Mouse (Mus musculus) G1E (cell line): ENCODE results near the gene Vangl1. TPM values are rescaled to one million over a fixed set of nuclear protein-coding genes. Genes with fewer than 3 reads are reported as not detected.

Source experiments
- ATAC-seq: 2 replicates; pipeline ENCODE4 v1.8.0; 2016; ENCODE audit warnings: mild to moderate bottlenecking; ENCODE audit not compliant: insufficient number of reproducible peaks, poor library complexity, low FRiP score, severe bottlenecking; ENCODE audit errors: extremely low read depth
- DNase-seq: peaks from one replicate; pipeline ENCODE4 v3.0.0; 2012; ENCODE audit warnings: low spot score
- H3K27me3 ChIP-seq: 2 replicates; pipeline ENCODE4 v1.6.1; 2012; ENCODE audit warnings: mild to moderate bottlenecking, low read length, inconsistent platforms; ENCODE audit not compliant: insufficient read depth
- H3K36me3 ChIP-seq: replicated peaks from 2 replicates; pipeline ENCODE3; 2012; ENCODE audit warnings: mild to moderate bottlenecking, inconsistent platforms
- H3K4me1 ChIP-seq: 2 replicates; pipeline ENCODE4 v1.6.1; 2012; ENCODE audit warnings: low read depth, low read length, inconsistent platforms, mixed read lengths; ENCODE audit not compliant: insufficient read depth
- H3K4me3 ChIP-seq: 2 replicates; pipeline ENCODE4 v1.5.1; 2012; ENCODE audit warnings: low read depth, mild to moderate bottlenecking, inconsistent platforms, low read length, moderate library complexity, mixed read lengths
- H3K9me3 ChIP-seq: replicated peaks from 2 replicates; pipeline ENCODE4 v1.6.1; 2012; ENCODE audit warnings: inconsistent platforms
- CTCF ChIP-seq: IDR thresholded peaks from 2 replicates; pipeline ENCODE4 v1.5.1; 2012; ENCODE audit warnings: low read depth, low read length, inconsistent platforms, mixed read lengths
- GATA1 ChIP-seq: IDR thresholded peaks from 2 replicates; pipeline ENCODE4 v1.6.1; 2012; ENCODE audit warnings: borderline replicate concordance, low read length, inconsistent platforms, mixed read lengths
- GATA2 ChIP-seq: IDR thresholded peaks from 2 replicates; pipeline ENCODE4 v1.6.1; 2012; ENCODE audit warnings: low read depth, low read length, inconsistent platforms, borderline replicate concordance
- POLR2AphosphoS5 ChIP-seq: IDR thresholded peaks from 2 replicates; pipeline ENCODE4 v1.6.1; 2012; ENCODE audit warnings: low read depth, low read length, inconsistent platforms; ENCODE audit not compliant: insufficient replicate concordance
- TAL1 ChIP-seq: conservative IDR thresholded peaks from 2 replicates; pipeline ENCODE4 v1.6.1; 2012; ENCODE audit warnings: low read depth, low read length, inconsistent platforms, mixed read lengths
- polyA plus RNA-seq: library from polyadenylated mRNA; stranded (reverse); fragments of >175 nt; gene quantifications from 2 replicates; pipeline ENCODE4 v1.2.3, GENCODE M21; 2012
- total RNA-seq, 2 experiments: library from RNA; stranded (forward) in 1 of 2; stranded (reverse) in 1 of 2; fragments of 200-1000 nt in 1 of 2; fragments of >200 nt in 1 of 2; fragmentation: Nextera tagmentation in 1 of 2; gene quantifications; 2 replicates each; pipeline ENCODE4 v1.2.3; 2014 to 2017

Gene Vangl1
- total and polyA plus RNA-seq, 3 experiments = 22.7 to 56.6 (median 25.6) TPM

GRCm38 (mm10) chr3:102152471-102152870 lies 52.0 kb downstream of the Vangl1 start:
- no peaks in the 10 kb centered on the region for H3K9me3 ChIP-seq
- no peak for TF ChIP-seq TAL1
- no peak for TF ChIP-seq POLR2AphosphoS5
- TF ChIP-seq CTCF = no peak
- no peak for TF ChIP-seq GATA2
- TF ChIP-seq GATA1 = no peak
- ATAC-seq = no peak

DNA sequence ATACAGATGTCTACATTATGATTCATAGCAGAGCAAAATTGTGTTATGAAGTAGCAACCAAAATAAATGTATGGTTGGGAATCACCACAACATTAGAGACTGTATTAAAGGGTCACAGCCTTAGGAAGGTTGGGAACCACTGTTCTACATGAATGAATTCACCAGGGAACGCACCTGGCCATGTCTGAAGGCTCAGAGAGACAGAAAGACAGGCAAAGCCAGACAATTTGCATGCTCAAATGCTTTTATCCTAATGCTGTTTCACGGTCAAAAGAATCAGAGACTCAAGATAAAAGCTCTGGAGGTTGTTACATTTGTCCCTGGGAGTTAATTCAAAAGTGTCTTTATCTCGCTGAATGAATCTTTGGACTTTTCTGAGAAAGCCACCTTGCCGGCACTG lies 52.6 kb downstream of the Vangl1 start:
- Histone ChIP-seq H3K27me3 (peaks cover 17% of the 10 kb centered on the region), H3K4me1 (peaks cover 8% of the 10 kb centered on the region), H3K4me3 (no peak overlapping the region), H3K9me3 (no peaks in the 10 kb centered on the region), H3K36me3 (peaks cover 2% of the 10 kb centered on the region)
- TF ChIP-seq GATA1 (no peak), TAL1 (no peak), CTCF (no peak), POLR2AphosphoS5 (no peak), GATA2 (no peak)
- DNase-seq = no peak
- ATAC-seq = no peak

More at GRCm38 (mm10) chr3:102152471-102152870, 52.0 kb downstream of the Vangl1 start:
- DNase-seq = no peak
- Histone ChIP-seq H3K4me3 (no peak overlapping the region), H3K27me3 (peaks cover 11% of the 10 kb centered on the region), H3K4me1 (peaks cover 9% of the 10 kb centered on the region), H3K36me3 (peaks cover 9% of the 10 kb centered on the region)

GRCm38 (mm10) chr3:102149941-102150340 lies 54.6 kb downstream of the Vangl1 start:
- Histone ChIP-seq H3K4me1 (peaks cover 6% of the 10 kb centered on the region), H3K36me3 (no peaks in the 10 kb centered on the region), H3K27me3 (peaks cover 26% of the 10 kb centered on the region), H3K9me3 (no peaks in the 10 kb centered on the region), H3K4me3 (no peak overlapping the region)
- no peak for TF ChIP-seq POLR2AphosphoS5
- TF ChIP-seq GATA1 = no peak
- no peak for TF ChIP-seq GATA2
- TF ChIP-seq TAL1 = no peak
- no peak for TF ChIP-seq CTCF
- ATAC-seq (no peak), DNase-seq (no peak)

- no peak overlapping the region for H3K4me3 ChIP-seq
- H3K36me3 ChIP-seq = no peaks in the 10 kb centered on the region
- DNase-seq (no peak), ATAC-seq (no peak)
- H3K27me3 ChIP-seq = peaks cover 20% of the 10 kb centered on the region
- TF ChIP-seq CTCF = no peak
- TF ChIP-seq GATA2 = no peak
- no peak for TF ChIP-seq TAL1
- TF ChIP-seq POLR2AphosphoS5 = no peak
- no peak for TF ChIP-seq GATA1
- H3K4me1 ChIP-seq = no peaks in the 10 kb centered on the region
- no peaks in the 10 kb centered on the region for H3K9me3 ChIP-seq
Observed at GRCm38 (mm10) chr3:102147189-102147588, 57.3 kb downstream of the Vangl1 start.

DNA sequence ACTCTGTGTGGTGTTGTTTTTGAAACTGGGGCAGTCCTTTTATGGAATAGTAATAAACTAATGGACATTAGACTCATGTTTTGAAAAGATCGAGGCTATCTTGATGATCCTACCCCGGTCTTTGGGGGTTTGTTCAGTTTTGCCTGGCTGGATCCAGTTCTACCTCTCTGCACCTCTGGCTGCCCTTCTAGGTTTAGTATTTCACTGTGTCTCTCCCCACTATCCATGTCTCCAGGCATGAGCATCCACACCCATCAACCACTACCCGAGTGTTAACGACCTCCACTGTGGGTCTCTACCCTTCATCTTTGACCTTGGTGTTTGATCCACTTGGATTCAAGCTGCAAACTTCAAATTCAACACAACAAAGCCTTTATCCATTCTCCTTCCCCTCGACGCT lies 58.1 kb downstream of the Vangl1 start:
- H3K9me3 ChIP-seq = no peaks in the 10 kb centered on the region
- H3K27me3 ChIP-seq = peaks cover 20% of the 10 kb centered on the region
- no peaks in the 10 kb centered on the region for H3K4me1 ChIP-seq
- no peak overlapping the region for H3K4me3 ChIP-seq
- ATAC-seq = no peak
- no peak for DNase-seq
- H3K36me3 ChIP-seq = no peaks in the 10 kb centered on the region
- TF ChIP-seq POLR2AphosphoS5 (no peak), GATA2 (no peak), CTCF (no peak), TAL1 (no peak), GATA1 (no peak)

GRCm38 (mm10) chr3:102145645-102146386 lies 58.7 kb downstream of the Vangl1 start:
- H3K36me3 ChIP-seq = no peaks in the 10 kb centered on the region
- H3K27me3 ChIP-seq = peaks cover 22% of the 10 kb centered on the region
- no peaks in the 10 kb centered on the region for H3K9me3 ChIP-seq
- no peak overlapping the region for H3K4me3 ChIP-seq
- DNase-seq = no peak
- no peaks in the 10 kb centered on the region for H3K4me1 ChIP-seq
- TF ChIP-seq CTCF = no peak
- no peak for TF ChIP-seq POLR2AphosphoS5
- no peak for TF ChIP-seq GATA1
- TF ChIP-seq TAL1 = no peak
- no peak for TF ChIP-seq GATA2
- ATAC-seq = no peak
